Mouse (Mus musculus) thymus, postnatal 14 days (tissue): ENCODE data around the gene Ankmy2.

Experiments
- DNase-seq: peaks from one replicate; pipeline ENCODE4 v3.0.0; 2021

Ankmy2 gene

GRCm38 (mm10) chr12:36156637-36157303 is at the start of gene Ankmy2:
Gene Ankmy2 (plus strand): TSS chr12:36157114.
- DNase-seq: peak; percentile 95

GRCm38 (mm10) chr12:36108442-36108841 is 48.5 kb upstream of the Ankmy2 start:
- DNase-seq: no peak

- no peak for DNase-seq
Observed at GRCm38 (mm10) chr12:36110457-36110856, 46.5 kb upstream of the Ankmy2 start.

- DNase-seq: no peak
Observed at GRCm38 (mm10) chr12:36111110-36111509, 45.8 kb upstream of the Ankmy2 start.

- DNase-seq: no peak
Observed at GRCm38 (mm10) chr12:36112081-36112480, 44.8 kb upstream of the Ankmy2 start.

GRCm38 (mm10) chr12:36117161-36117560 is 39.8 kb upstream of the Ankmy2 start:
- DNase-seq: no peak

GRCm38 (mm10) chr12:36119244-36119643 is 37.7 kb upstream of the Ankmy2 start:
- DNase-seq: no peak

GRCm38 (mm10) chr12:36126049-36126448 is 30.9 kb upstream of the Ankmy2 start:
- DNase-seq: no peak

- DNase-seq: no peak
Observed at GRCm38 (mm10) chr12:36129826-36130225, 27.1 kb upstream of the Ankmy2 start.

GRCm38 (mm10) chr12:36132254-36132653 is 24.7 kb upstream of the Ankmy2 start:
- DNase-seq: no peak

- DNase-seq: no peak
Observed at GRCm38 (mm10) chr12:36132668-36133067, 24.2 kb upstream of the Ankmy2 start.

- no peak for DNase-seq
Observed at GRCm38 (mm10) chr12:36133547-36133946, 23.4 kb upstream of the Ankmy2 start.

- no peak for DNase-seq
Observed at GRCm38 (mm10) chr12:36134111-36134510, 22.8 kb upstream of the Ankmy2 start.

GRCm38 (mm10) chr12:36135409-36135808 is 21.5 kb upstream of the Ankmy2 start:
- DNase-seq: peak; percentile 50

- peak; percentile 62 for DNase-seq
Observed at GRCm38 (mm10) chr12:36136285-36136684, 20.6 kb upstream of the Ankmy2 start.

- no peak for DNase-seq
Observed at GRCm38 (mm10) chr12:36137192-36137591, 19.7 kb upstream of the Ankmy2 start.

GRCm38 (mm10) chr12:36140401-36140800 is 16.5 kb upstream of the Ankmy2 start:
- DNase-seq: no peak

GRCm38 (mm10) chr12:36146230-36147011 is 10.5 kb upstream of the Ankmy2 start:
- no peak for DNase-seq

- no peak for DNase-seq
Observed at GRCm38 (mm10) chr12:36150265-36150664, 6.6 kb upstream of the Ankmy2 start.

- DNase-seq: no peak
Observed at GRCm38 (mm10) chr12:36150737-36151136, 6.2 kb upstream of the Ankmy2 start.

- DNase-seq: peak; percentile 80
Observed at GRCm38 (mm10) chr12:36155141-36155641, 1.7 kb upstream of the Ankmy2 start.

- DNase-seq: no peak
Observed at GRCm38 (mm10) chr12:36156101-36156636, 745 bp upstream of the Ankmy2 start.

GRCm38 (mm10) chr12:36157304-36157637 is 357 bp downstream of the Ankmy2 start:
- peak; percentile 69 for DNase-seq
